Mouse (Mus musculus): ENCODE data around the gene Myh14.
A peak's percentile ranks its signal among the peaks of the same experiment; 100 is the strongest.

Myh14 gene

GRCm38 (mm10) chr7:44628402-44629034, 42.1 kb downstream of the Myh14 start:
- DNase-seq, result no peak

GRCm38 (mm10) chr7:44626966-44627365, 43.7 kb downstream of the Myh14 start:
- no peak for DNase-seq

DNA sequence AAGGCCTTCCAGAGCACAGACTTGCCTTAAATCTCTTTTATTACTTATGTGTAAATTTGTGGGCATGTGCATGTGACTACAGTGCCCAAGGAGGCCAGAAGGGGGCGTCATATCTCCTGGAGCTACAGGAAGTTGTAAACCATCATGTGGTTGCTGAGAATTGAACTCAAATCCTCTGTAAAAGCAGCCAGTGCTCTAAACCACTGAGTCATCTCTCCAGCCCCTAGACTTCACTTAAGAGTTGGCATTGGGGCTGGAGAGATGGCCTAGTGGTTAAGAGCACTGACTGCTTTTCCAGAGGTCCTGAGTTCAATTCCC, 44.6 kb downstream of the Myh14 start:
- DNase-seq, result no peak

DNA sequence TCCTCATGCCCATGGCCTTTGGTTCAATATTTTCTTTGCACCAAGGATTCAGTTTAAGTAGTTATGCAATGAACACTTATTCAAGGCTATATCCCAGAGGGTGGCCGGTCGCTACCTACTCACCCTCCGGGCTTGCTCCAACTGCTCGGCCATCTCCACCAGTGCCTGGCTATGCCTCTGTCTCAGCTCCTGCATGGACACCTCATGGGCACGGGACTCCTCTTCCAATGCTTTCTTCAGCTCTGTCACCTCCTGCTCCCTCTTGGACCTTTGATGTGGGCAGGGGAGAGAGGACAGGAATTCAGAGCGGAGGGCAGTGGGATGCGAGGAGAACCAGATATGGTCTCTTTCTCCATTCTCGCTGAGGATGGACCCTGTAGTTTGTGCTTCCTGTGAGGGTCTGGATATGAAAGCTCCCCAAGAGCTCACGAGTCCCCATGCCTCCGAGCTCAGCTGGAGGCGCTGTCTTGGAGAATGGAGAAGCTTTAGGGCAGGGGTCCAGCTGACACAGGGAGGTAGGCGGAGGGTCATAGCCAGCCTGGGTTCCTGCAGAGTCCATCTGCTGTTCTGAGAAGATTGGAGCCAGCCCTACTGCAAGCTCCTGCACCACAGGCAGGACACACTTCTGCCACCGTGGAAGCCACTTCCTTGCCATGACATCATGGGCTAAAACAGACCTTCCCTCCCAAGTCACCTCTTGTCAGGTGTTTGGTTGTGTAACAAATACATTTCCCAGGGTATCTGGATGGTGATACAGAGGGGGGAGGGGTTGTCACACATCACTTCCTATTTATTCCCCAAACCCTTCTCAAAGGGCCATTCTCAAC, 45.2 kb downstream of the Myh14 start:
- DNase-seq, result no peak

DNA sequence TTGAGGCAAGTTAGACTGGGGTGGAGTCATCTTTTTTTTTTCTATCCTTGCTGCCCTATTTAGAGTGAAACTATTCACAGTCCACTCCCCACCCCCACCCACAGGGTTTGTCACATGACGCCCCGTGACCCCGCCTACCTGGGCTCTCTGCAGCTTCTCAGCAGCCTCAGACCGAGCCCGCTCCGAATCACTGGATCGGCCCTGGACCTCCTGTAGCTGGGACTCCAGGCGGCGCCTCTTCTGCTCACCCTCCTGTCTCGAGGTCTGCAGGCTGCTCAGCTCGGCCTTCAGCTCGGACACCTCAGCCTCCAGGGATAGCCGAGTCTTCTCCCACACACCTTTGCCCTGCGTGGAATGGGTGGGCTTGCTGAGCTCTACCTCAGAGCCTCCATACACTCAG, 45.8 kb downstream of the Myh14 start:
- DNase-seq, result no peak

- DNase-seq, result no peak
Observed at GRCm38 (mm10) chr7:44624543-44624826, 46.2 kb downstream of the Myh14 start.

- no peak for DNase-seq
Observed at GRCm38 (mm10) chr7:44623714-44624542, 46.7 kb downstream of the Myh14 start.

GRCm38 (mm10) chr7:44617059-44617458, 53.6 kb downstream of the Myh14 start:
- DNase-seq, result no peak

- no peak for DNase-seq
Observed at GRCm38 (mm10) chr7:44615987-44616386, 54.7 kb downstream of the Myh14 start.

- DNase-seq, result no peak
Observed at GRCm38 (mm10) chr7:44615309-44615708, 55.3 kb downstream of the Myh14 start.

DNA sequence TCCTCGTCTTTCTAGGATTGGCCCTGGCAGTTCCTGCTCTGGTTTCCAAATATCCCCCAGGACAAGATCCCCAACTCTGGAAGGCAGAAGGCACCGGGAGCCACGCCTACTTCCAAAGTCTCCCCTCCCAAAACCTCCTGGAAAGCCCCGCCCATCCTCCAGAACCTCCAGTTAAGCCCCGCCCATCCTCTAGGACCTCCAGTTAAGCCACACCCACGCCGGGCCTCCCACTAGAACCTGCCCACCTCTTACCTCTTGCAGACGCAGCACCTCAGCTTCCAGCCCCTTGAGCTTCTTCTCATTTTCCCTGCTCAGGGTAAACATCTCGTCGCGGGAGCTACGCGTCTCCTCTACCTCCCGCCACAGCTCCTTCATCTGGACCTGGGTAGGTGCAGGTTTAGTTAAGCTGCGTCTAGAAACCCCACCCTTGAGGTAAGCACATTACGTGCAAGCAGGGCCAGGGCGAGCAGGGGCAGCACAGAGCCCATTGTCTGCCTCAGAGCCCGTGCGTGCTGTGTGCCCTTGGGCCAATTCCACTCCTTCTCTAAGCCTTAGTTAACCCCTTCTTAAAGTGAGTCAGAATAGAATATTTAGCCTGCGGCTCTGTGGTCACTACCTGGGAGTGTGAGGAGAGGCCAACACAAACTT, 56.5 kb downstream of the Myh14 start:
- no peak for DNase-seq

DNA sequence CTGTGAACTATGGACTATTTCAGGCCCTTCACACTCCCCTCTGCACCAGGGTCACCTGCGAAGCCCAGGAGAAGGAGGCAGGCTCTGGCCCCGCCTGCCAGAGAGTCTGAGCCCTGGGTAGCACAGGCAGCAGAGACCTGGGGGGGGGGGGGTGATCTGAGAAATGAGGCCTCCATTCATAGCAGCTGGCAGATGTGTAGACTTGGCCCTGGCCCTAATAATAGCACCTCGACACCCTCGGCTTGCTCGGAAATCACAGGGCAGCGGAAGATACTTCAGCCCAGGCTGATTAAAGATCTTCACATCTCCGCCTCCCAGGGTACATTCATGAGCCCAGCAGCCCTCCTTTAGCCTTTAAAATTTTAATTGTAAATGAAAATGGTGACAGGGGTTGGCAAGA, 58.5 kb downstream of the Myh14 start:
- DNase-seq, result no peak

- no peak for DNase-seq
Observed at GRCm38 (mm10) chr7:44606171-44606901, 64.3 kb downstream of the Myh14 start.

DNA sequence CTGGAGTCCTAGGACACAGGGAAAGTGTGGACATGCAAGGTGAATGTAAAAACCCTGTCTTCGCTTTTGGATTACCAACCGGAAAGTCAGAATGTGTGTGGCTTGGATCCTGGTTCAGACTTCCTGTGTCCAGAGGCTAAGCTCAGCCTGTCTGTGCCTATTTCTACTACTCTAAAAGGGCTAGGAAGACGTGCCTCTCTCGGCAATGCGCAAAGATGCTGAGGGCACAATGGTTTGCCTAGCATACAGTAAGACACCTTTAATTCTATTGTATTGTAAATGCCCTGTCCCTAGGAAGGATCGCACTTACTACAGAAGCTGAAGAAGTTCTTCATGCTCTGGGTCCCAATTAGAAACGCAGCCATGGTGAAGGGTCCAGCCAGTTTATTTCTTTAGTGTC, 65.2 kb downstream of the Myh14 start:
- no peak for DNase-seq

- no peak for DNase-seq
Observed at GRCm38 (mm10) chr7:44604619-44605018, 66.0 kb downstream of the Myh14 start.

DNA sequence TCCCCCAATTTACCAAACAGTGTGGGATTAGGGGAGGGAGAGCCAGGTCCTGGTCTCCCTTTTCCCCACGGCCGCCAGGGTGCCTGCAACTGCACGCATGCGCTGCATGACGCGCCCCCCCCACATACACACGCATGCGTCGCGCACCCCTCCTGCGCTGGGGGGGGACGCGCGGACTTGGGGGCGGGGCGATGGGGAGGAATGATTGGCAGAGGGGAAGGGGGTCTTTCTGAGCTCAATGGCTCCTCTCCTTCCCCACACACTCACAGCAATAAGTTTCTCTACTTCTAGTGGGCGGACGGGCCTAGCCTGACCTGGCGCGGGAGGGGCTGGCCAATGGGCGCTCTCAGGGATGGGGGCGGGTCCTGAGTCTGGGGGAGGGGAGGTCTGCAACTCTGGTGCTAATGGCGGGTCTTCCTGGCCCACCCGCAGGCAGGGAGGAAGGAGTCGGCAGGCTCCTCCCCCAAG, 66.5 kb downstream of the Myh14 start:
- peak; percentile 64 for DNase-seq

DNA sequence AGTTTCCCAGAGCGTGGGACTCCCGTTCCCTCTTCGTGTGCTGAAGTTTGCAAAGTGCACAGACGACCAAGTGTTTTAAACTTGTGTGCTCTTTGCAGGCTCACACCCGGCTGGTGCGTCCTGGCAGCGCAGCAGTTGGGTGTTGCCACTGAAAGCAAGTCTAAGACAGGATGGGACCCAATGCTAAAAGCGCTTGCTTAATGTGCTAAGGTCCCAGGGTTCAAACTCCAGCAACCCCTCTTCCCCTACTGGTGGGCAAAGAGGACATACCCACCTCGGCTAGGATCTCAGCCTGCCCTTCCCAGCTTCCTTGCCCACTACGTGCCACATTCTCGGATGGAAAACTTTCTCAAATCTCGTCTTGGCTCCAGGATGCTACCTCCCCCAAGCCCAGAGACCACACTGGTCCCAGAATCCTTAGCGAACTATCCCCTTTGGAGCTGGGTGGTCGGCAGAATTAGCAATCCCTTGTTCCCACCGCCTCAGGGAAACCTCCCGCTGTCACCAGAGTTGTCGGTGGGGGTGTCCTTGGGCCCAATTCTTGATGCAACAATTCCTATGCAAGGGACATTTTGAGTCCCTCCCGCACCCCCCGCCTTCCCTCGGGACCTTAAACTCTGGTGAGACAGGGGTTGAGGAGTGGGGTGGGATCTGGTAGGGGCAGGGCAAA, 67.3 kb downstream of the Myh14 start:
- no peak for DNase-seq

GRCm38 (mm10) chr7:44602443-44602842, 68.2 kb downstream of the Myh14 start:
- peak; percentile 49 for DNase-seq

DNA sequence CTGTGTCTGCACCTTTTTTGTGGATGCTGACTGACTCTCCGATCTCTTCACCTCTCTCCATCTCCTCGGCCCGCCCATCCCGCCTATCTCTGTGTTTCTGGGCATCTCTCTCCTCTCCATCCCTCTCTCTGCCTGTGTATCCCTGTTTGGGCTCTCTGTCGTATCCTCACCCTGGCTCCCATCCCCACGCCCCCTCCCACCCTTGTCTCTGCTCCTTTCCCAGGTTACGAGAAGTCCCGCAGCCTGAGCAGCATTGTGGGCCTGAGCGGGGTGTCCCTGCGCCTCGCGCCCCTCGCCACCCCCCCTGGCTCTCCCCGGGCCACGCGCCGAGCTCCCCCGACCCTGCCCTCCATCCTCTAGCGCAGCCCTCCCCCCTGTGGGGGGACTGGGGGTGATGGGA, 69.0 kb downstream of the Myh14 start:
- no peak for DNase-seq

GRCm38 (mm10) chr7:44600691-44601262, 69.9 kb downstream of the Myh14 start:
- DNase-seq, result no peak

DNA sequence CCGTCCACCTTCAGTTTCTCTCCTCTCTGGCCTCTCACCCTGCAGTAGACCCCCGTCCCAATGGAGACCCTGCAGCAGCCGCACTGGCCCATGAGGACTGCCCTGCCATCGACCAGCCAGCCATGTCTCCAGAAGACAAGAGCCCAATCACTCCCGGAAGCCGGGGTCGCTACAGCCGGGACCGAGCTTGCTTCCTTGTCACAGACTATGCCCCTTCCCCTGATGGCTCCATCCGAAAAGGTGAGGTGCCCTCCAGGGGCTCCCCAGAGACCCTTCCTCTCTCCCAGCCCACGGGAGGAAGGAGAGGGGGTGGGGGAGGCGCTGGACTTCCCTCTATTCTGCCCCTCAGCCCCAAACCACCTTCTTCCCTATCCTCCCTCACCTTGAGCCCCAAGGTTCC, 72.3 kb downstream of the Myh14 start:
- no peak for DNase-seq

GRCm38 (mm10) chr7:44597666-44598065, 73.0 kb downstream of the Myh14 start:
- no peak for DNase-seq

All from right cerebral cortex, postnatal 4 days (tissue).